Comparison of ENCODE assay signal across 25 mouse cellular contexts in genomic region chr5:26910353-26910752, GRCm38 (mm10).
"Had no signal": no experiment of that assay in that cellular context is flagged by ENCODE, and none has a peak within 500 bp of the region (broad histone marks: within the 10 kb centered on the region; RNA-seq: fewer than 3 reads in every experiment).

No protein-coding gene starts in this region.

- H3K9ac ChIP-seq: heart, embryonic 13.5 days; heart, embryonic 15.5 days; hindbrain, embryonic 13.5 days; hindbrain, embryonic 15.5 days; limb, embryonic 13.5 days; limb, embryonic 15.5 days; liver, embryonic 12.5 days; liver, embryonic 14.5 days had no signal

- H3K27me3 ChIP-seq: hindbrain, embryonic 13.5 days; hindbrain, embryonic 15.5 days; limb, embryonic 15.5 days had no signal

- H3K9me3 ChIP-seq: heart, embryonic 10.5 days; heart, embryonic 13.5 days; heart, embryonic 15.5 days; hindbrain, embryonic 13.5 days; hindbrain, embryonic 15.5 days; limb, embryonic 13.5 days; limb, embryonic 15.5 days; liver, embryonic 12.5 days had no signal

- H3K4me3 ChIP-seq: heart, embryonic 10.5 days; heart, embryonic 13.5 days; heart, embryonic 15.5 days; hindbrain, embryonic 13.5 days; hindbrain, embryonic 15.5 days; layer of hippocampus, adult 2 months; limb, embryonic 13.5 days; limb, embryonic 15.5 days; liver, embryonic 12.5 days had no signal

- H3K36me3 ChIP-seq: heart, embryonic 10.5 days; heart, embryonic 13.5 days; heart, embryonic 15.5 days; hindbrain, embryonic 13.5 days; hindbrain, embryonic 15.5 days; limb, embryonic 13.5 days; limb, embryonic 15.5 days; liver, embryonic 12.5 days had no signal

- DNase-seq: gastrocnemius, postnatal 14 days; gastrocnemius, postnatal 36 days; heart, adult 18-20 months; heart, postnatal 14 days; heart, postnatal 36 days; kidney, adult 11 months; kidney, adult 2 months; kidney, postnatal 10 days; kidney, postnatal 25 days; kidney, postnatal 4 days; layer of hippocampus, adult 9-11 months; layer of hippocampus, postnatal 36 days; left cerebral cortex, postnatal 4 days had no signal

- ATAC-seq: hindbrain, postnatal 0 days; intestine, embryonic 16.5 days; liver, embryonic 12.5 days had no signal

- H3K27ac ChIP-seq: heart, embryonic 10.5 days; heart, embryonic 13.5 days; heart, embryonic 15.5 days; hindbrain, embryonic 13.5 days; hindbrain, embryonic 15.5 days; hindbrain, postnatal 0 days; layer of hippocampus, adult 2 months; limb, embryonic 13.5 days; limb, embryonic 15.5 days; liver, embryonic 12.5 days; liver, embryonic 14.5 days had no signal

- H3K4me1 ChIP-seq: heart, embryonic 13.5 days; heart, embryonic 15.5 days; limb, embryonic 13.5 days; limb, embryonic 15.5 days; liver, embryonic 12.5 days had no signal

- H3K4me2 ChIP-seq: heart, embryonic 13.5 days; heart, embryonic 15.5 days; hindbrain, embryonic 13.5 days; hindbrain, embryonic 15.5 days; limb, embryonic 13.5 days; limb, embryonic 15.5 days; liver, embryonic 12.5 days had no signal
